Mouse (Mus musculus) layer of hippocampus, adult 9-10 months (tissue): ENCODE results near the gene Pear1.

Source experiments
- DNase-seq: peaks from one replicate; pipeline ENCODE4 v3.0.0; 2022; ENCODE audit warnings: low spot score

Pear1 gene

GRCm38 (mm10) chr3:87765091-87765490, 59.0 kb downstream of the Pear1 start:
- DNase-seq, result no peak

GRCm38 (mm10) chr3:87764506-87764905, 59.6 kb downstream of the Pear1 start:
- DNase-seq, result no peak

GRCm38 (mm10) chr3:87763683-87764289, 60.3 kb downstream of the Pear1 start:
- peak; percentile 33 for DNase-seq

GRCm38 (mm10) chr3:87763202-87763601, 60.9 kb downstream of the Pear1 start:
- no peak for DNase-seq

- no peak for DNase-seq
Observed at GRCm38 (mm10) chr3:87761408-87762375, 62.4 kb downstream of the Pear1 start.

DNA sequence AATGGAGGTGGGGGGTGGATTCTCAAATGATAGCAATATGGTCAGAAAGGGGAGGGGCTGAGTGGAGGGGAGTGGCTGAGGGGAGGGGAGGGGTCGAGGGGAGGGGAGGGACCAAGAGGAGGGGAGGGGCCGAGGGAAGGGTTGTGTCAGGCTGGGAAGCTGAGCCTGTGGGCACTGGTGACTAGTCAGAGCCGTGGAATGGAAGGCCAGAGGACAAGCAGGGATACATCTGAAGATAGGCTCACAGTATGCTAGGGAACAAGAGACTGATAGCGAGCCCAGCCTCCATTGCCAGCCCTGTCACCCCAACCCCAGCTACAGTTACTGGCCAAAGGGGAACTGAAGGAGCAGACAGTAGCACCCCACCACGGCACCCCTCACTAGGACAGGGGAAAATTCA, 65.5 kb downstream of the Pear1 start:
- DNase-seq, result no peak

GRCm38 (mm10) chr3:87756488-87756887, 67.6 kb downstream of the Pear1 start:
- no peak for DNase-seq

- DNase-seq, result peak; percentile 68
Observed at GRCm38 (mm10) chr3:87755964-87756363, 68.1 kb downstream of the Pear1 start.

GRCm38 (mm10) chr3:87753829-87754228, 70.3 kb downstream of the Pear1 start:
- DNase-seq, result no peak

GRCm38 (mm10) chr3:87752567-87752966, 71.5 kb downstream of the Pear1 start:
- DNase-seq, result no peak

DNA sequence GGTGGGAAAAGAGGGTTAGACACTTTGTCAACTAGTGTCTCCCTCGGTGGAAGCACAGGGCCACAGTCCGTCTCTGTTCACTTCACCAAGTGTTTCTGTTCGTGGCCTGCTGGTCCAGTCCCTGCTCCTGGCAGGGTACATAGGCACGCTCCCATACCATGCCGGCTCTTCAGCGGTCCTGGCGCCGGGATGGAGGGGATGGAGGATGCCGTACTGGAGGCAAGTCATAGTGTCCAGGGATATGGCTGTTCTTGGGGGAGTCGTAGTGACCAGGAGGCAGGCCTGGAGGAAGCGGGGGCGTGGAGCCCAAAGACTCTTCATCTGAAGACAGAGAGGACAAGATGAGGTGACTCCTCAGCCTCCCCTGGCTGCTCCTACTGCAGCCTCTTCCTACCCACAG, 74.1 kb downstream of the Pear1 start:
- no peak for DNase-seq

- DNase-seq, result no peak
Observed at GRCm38 (mm10) chr3:87749036-87749435, 75.1 kb downstream of the Pear1 start.

- no peak for DNase-seq
Observed at GRCm38 (mm10) chr3:87748431-87748830, 75.7 kb downstream of the Pear1 start, which contains the start of gene Lrrc71. TSS of gene Lrrc71 (minus strand) at chr3:87748625.

DNA sequence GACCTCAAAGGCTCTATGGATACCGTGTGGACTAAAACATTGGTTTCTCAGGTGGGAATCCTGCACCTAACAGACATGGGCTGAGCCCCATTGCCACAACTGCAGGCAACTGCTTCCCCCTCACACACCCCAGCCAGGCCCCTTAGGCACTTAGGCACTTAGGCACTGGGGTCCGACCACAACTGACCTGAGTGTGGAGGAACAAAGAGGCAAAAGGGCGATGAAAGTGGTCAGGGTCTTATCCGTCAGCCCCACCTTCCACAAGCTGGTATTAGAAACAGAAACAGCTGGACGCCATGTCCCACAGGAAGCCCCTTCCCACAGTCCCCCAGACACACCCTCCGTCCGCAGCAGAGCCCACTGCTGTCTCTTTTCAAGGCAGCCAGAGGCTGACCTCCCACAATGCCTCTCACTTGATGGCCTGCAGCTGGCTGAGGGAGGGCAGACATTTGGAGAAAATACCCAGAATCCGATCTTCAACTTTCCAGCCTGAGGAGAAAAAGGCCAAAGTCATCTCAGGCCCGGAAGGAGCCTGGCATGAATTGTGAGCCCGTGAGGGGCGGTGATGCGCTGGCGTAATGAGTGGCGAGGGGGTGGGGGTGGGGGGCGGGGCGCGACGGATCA, 79.0 kb downstream of the Pear1 start:
- no peak for DNase-seq

GRCm38 (mm10) chr3:87743927-87744326, 80.2 kb downstream of the Pear1 start:
- DNase-seq, result no peak

- DNase-seq, result no peak
Observed at GRCm38 (mm10) chr3:87742735-87743134, 81.4 kb downstream of the Pear1 start.

DNA sequence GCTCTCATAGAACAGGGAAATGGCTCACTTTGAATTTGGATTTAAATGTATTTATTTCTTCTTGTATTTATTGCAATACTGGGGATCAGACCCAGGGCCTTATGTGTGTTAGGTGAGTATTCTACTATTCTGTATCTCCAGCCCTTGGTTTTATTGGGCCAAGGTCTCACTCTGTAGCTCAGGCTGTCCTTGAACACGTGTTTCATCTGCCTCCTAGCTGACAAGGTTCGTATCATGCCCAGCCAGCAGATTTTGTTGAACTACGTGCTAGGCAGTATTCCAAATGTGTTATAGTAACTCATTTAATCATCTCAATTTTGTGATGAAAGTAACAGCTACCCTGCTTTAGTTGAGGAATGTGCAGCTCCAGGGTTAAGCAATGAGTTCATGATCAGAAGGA, 82.1 kb downstream of the Pear1 start:
- DNase-seq, result no peak

DNA sequence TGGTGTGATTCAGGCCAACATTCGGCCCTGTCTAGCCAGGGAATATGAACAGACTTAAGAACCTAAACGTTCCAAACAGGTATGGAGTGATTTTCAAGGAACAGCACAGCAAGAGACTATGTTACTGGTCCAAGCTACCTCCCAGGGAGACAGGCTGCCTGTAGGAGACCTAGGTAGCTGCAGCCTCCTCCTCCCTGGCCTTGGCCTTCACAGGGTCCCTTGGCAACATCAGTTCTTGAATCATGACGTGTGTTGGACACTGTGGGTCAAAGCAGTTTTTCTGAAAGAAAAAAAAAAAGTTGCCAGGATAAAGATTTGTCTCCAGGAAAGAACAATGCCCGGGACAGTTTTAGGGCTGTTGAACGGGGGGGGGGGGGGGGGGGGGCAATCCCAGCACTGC, 85.2 kb downstream of the Pear1 start:
- DNase-seq, result no peak

GRCm38 (mm10) chr3:87735335-87735734, 88.8 kb downstream of the Pear1 start:
- DNase-seq, result no peak

GRCm38 (mm10) chr3:87733984-87734761, 89.9 kb downstream of the Pear1 start:
- no peak for DNase-seq

- DNase-seq, result no peak
Observed at GRCm38 (mm10) chr3:87733098-87733497, 91.0 kb downstream of the Pear1 start.

GRCm38 (mm10) chr3:87728696-87729095, 95.4 kb downstream of the Pear1 start:
- DNase-seq, result no peak
